Mouse (Mus musculus) cerebellum, postnatal 4 days (tissue): ENCODE results near the gene Efcab3.
A peak's percentile ranks its signal among the peaks of the same experiment; 100 is the strongest.
"Not testable (repeated sequence)": the region's sequence is repeated elsewhere in the genome, so short reads cannot be mapped to it uniquely, and the experiment has no call there.

Experiments used
- DNase-seq, 2 experiments: peaks; one replicate each; pipeline ENCODE4 v3.0.0; 2022; ENCODE audit warnings: low spot score in 2 of 2, mixed read lengths in 1 of 2

Gene Efcab3

DNA sequence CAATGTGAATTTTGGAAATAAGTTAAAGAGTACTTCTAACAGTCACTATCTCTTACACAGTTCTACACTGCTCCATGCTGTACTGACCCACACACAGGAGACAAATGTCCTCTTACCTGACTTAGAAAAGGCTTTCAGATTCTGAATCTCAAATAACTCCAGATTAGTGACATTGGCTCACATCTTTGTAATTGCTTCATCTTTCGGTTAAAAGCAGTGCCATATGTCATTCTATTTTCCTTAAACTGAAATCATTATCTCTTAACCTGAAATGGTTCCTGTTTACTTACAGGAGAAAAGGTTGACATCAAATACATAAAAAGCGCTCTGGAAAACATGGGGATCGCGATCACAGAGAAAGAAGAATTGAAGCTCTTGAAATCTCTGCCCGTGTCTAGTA lies at the start of gene Efcab3:
Gene Efcab3, plus strand, starts transcription at position 301 of the 400 bp plus-strand sequence.
- DNase-seq: no peak

- no peak for DNase-seq
These were observed 42.3 kb upstream of the Efcab3 start for GRCm38 (mm10) chr11:105021071-105021470.

DNA sequence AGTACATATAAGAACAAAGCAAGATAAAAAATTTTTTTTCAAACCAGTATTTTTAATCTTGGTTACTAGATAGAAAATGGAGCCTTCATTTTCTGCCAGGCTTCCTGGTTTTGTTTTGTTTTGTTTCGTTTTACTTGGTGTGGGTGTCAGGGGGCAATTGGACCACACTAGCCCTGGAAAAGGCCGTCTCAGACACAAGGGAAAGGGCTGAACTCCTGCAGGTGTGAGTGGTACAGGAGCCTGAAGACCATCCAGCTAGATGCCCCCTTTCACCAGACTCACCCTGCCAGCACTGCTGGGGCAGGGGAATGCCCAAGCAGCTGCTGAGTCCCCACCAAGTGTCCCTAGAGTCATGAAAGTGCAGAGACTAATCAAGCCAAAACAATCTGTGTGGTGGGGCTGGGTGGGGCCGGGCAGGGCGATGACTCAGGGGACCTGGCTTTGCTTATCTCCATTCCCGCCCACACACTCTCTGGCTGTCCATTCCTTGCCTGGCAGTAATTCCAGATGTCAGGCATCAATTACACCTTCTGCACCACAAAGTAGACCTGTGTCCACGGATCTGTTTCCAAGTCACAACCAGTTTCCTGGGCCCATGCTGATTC lies 34.5 kb upstream of the Efcab3 start:
- DNase-seq: no peak

DNA sequence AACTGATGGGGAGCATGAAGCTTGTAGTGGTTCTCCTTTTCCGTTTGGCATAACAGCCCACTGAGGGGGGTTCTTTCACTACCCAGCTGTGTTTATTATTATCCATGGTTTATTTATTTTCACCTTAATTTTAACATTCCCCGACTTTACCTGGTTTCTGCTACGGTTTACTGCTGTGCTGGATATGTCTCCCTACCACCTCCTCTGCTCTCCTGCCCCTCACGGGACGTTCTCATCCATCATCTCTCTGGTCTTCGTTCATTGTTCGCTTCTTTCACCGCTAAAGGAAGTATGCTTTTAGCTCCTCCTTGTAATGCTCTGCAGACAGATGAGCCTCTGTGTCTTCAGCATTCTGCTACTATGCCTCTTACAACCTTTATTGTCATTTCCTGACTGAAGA lies 33.9 kb upstream of the Efcab3 start:
- DNase-seq: no peak

DNA sequence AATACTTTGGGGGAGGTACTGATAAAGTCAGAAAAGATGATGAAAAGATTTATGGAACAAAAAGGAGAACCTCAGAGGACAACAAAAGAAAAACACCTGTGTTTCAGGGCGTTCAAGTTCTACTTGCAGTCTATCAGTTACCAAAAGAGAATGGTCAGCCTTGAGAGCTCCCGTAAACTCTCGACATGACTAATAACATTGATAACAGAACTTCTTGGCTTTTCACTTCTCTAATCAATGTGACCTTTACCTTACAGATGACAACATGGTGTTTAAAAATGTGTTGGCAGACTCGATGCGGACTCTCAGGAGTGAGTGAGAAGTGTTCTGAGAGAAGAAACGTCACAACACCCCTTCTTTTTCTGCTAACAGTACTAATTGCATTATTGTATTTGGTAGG lies 33.2 kb upstream of the Efcab3 start:
- no peak for DNase-seq

DNA sequence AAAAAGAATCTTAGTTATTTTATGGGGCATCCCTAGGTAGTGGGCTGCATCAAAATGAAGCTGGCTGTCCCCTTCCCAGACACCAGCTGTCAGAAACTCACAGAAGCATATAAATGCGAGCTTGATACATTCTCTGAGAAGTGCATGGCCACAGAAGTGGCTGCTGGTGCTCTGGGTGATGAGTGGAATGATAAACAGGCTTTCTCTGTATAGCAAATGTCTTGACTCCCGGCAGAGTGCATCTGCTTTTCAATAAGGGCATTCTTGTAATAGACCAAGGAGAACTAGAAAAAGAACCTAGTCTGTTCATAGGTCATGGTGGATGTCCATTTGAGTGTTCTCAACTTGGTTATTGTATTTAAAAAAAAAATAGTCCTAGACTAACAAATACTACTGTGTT lies 32.3 kb upstream of the Efcab3 start:
- DNase-seq: no peak

DNA sequence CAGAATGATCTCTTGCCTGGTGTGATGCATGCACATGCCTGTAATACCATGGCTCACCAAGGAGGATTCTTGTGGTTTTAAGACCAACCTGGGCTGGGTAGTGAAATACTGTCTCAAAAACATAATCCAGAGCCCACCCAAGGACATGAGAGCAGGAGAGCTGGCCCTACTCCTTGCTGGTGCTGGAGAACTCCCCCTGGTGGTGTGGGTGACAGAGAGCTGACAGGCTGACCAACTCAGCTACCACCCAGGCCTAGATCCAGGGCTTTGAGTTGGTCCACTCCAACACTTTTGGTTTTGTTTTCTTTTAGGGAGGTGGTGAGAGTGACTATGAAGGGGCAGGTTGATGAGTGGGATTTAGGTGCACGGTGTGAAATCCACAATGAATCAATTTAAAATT lies 28.3 kb upstream of the Efcab3 start:
- no peak for DNase-seq

GRCm38 (mm10) chr11:105112448-105112847 lies 49.1 kb downstream of the Efcab3 start:
- DNase-seq: not testable (repeated sequence)

- no peak for DNase-seq
These were observed 54.4 kb downstream of the Efcab3 start for GRCm38 (mm10) chr11:105117814-105118213.

DNA sequence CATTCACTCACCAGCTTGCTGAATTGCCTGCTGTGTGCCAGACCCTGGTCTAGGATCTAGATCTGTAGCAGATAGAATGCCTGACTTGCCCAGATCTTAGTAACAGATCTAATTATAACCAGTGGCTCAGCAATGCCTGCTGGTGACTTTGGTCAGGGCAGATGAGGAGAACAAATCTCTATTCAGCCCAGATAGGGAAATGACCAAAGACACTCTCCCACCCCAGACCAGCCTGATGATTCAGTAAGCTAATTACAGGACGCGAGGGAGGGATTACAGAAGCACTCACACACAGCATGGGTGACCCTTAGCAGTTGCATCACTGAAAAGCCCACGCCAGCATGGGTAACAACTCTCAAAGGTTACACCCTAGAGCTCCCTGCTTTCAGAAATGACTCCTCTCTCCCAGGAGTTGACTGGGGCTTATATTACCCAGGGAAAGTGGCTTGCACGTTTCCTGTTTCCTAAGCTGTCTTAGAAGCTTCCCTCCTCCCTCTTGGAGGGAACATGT lies 57.2 kb downstream of the Efcab3 start:
- no peak for DNase-seq

GRCm38 (mm10) chr11:105121792-105122191 lies 58.4 kb downstream of the Efcab3 start:
- DNase-seq: not testable (repeated sequence)

GRCm38 (mm10) chr11:105123986-105124385 lies 60.6 kb downstream of the Efcab3 start:
- DNase-seq: peak in 1 of 2 experiments; percentile 31

DNA sequence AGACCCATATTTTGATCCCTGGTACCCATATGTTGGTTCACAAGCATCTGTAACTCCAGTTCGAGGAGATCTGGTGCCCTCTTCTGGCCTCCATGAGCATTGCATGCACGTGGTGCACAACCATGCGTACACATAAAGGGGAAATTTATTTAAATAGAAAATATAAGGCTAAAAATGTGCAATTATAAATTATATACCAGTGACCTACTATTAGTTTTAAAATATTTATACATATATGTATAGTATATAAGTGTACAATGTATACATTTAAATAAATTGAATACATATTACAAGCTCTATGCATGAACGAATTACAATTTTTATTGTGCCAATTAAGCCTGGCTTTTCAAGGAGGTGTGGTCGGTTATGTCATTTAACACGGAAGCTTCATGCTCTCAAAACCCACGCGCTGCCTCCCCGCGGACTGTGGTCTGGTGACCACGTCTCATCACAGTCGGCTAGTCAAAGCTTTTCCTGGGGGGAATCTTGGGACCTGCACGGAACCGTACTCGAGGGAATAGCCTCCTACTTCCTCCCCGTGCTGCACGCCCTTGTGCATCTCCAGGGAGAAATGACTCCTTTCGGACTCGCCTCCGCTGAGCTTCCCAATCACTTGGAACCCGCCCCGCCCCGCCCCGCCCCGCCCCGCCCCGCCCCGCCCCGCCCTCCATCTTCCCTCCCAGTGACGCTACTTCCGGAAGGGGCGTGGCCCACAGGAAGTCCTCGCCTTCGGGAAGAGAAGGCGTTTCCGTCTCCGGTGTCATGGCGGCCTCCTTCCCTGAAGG lies 62.5 kb downstream of the Efcab3 start, which contains the start of gene Mettl2:
Gene Mettl2, plus strand, starts transcription at position 691 of the 785 bp plus-strand sequence.
- DNase-seq: peak; percentile 55 to 82

GRCm38 (mm10) chr11:105126520-105127029 lies 63.2 kb downstream of the Efcab3 start:
- DNase-seq: no peak

DNA sequence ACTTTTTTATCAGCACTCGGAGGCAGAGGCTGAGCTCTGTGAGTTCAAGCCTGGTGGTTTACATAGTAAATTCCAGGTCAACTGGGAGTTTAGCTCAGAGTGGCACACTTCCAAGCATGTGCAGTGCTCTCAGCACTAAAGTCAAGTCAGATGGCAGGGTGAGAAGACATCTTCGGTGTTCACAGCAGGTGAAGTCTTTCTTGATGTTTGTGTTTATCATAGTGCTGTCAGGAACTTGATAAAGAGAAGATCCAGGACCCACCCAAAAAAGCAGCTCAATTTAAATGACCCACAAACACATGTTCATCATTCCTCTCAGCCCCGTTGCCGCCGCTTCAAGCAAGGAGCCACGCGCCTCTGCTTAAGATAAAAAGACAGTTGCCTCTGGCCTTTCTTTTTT lies 72.3 kb downstream of the Efcab3 start:
- no peak for DNase-seq

DNA sequence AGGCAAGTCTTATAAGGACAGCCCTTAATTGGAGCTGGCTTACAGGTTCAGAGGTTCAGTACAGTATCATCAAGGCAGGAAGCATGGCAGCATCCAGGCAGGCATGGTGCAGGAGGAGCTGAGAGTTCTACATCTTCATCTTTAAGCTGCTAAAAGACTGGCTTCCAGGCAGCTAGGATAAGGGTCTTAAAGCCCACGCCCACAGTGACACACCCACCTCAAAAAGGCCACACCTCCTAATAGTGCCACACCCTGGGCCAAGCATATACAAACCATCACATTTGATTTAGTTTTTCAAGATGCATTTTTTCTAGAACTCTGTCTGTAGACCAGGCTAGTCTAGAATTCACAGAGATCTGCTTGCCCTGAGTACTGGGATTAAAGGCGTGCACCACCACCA lies 73.9 kb downstream of the Efcab3 start:
- not testable (repeated sequence) for DNase-seq

DNA sequence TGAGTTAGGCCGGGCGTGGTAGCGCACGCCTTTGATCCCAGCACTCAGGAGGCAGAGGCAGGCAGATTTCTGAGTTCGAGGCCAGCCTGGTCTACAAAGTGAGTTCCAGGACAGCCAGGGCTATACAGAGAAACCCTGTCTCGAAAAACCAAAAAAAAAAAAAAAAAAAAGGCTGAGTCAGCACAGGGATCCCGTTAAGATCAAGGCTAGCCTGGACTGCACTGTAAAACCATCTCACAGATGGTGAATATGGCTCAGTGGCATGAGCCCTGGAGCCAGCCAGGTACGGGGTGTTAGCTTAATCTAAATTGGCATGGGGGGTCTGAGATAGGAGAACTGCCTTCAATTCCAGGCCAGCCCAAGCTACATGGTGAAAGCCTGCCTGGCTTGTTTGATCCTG lies 77.1 kb downstream of the Efcab3 start:
- DNase-seq: not testable (repeated sequence)

- DNase-seq: no peak
These were observed 77.7 kb downstream of the Efcab3 start for GRCm38 (mm10) chr11:105141115-105141514.

GRCm38 (mm10) chr11:105143564-105143963 lies 80.2 kb downstream of the Efcab3 start:
- DNase-seq: no peak

DNA sequence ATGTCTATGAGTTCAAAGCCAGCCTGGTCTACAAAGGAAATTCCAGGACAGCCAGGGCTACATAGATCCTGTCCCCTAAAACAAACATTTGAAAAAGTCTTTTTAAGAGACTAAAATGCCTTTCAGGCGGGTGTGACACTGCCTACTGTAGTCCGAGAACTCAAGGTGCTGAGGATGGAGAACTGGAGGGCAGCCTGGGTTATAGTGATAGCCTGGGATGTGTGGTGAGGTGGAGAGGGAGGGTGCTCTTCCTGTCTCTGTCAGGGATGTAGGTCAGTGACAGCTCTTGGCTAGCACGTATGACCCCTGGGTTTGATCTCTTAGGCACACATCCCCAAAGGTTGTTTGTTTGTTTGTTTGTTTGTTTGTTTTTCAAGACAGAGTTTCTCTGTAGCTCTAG lies 80.7 kb downstream of the Efcab3 start:
- no peak for DNase-seq

GRCm38 (mm10) chr11:105144508-105145210 lies 81.3 kb downstream of the Efcab3 start:
- no peak for DNase-seq

GRCm38 (mm10) chr11:105145211-105145610 lies 81.8 kb downstream of the Efcab3 start:
- DNase-seq: no peak
